Mouse (Mus musculus): ENCODE measurements at regions not wholly inside any gene's neighbourhood (a gene's known extent, or its start where the extent isn't known, plus 50 kb on each side); places are given as distances from the start of the nearest gene placed in this dataset.

DNA sequence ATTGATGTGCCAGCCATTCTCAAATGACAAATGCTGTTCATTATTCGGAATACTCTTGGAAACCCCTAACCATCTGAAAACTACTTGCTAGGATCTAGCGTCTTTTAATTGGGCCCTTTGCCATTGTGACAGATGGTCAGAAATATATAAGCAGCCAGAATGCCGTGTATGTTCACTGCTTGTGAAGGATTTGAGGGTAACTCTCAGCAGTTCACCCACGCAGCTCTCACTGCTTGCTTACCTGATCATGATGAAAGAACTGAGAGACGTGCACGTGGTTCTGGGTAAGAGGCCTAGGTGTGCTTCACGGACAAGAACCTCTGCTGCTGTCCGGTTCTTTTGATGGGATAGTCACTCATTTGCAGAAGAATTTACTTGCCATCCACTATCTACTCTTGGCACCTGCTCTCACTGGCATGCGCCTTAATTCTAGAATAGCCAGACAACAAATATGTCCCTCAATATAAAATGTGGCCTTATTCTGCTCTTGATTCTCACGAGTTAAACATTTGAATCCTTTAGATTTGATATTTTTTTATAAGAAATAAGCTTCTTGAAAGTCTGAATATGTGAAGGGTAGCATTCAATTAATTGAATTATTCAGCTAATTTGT is 328.1 kb downstream of the Ptprc start:
- 81% methylated on average over 10 of the region's 10 CpGs for WGBS
- H3K9me3 ChIP-seq, result no peaks in the 10 kb centered on the region
- no peak overlapping the region for H3K9ac ChIP-seq (replicated peaks)

DNA sequence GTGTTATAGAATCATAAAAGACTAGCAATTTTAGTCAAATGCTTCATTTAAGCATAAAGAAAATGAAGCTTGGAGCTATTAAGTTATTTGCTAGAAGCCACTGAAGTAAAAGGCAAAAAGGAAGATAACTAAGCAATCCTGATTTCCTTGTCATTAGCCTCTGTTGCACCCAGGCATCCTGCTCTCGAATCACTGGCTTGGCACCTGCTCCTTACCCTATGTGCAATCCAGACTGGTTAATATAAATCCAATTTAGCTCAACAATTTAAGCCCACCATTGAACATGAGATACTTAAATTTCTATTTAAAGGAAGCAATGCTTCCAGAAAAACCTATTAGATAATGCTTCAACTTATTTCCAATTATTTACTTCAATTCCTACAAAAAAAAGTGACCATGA is 328.7 kb downstream of the Ptprc start:
- Histone ChIP-seq H3K4me2 (replicated peaks) (no peak overlapping the region), H3K4me1 (replicated peaks) (no peaks in the 10 kb centered on the region), H3K9ac (replicated peaks) (no peak overlapping the region), H3K36me3 (no peaks in the 10 kb centered on the region), H3K9me3 (no peaks in the 10 kb centered on the region), H3K27me3 (no peaks in the 10 kb centered on the region), H3K27ac (no peak overlapping the region), H3K4me3 (replicated peaks) (no peak overlapping the region)
- ATAC-seq, result no peak
- 68% methylated on average over 1 of the region's 1 CpGs for WGBS

More for the DNA sequence above, 328.1 kb downstream of the Ptprc start:
- Histone ChIP-seq H3K4me3 (replicated peaks) (no peak overlapping the region), H3K27me3 (no peaks in the 10 kb centered on the region), H3K4me1 (replicated peaks) (no peaks in the 10 kb centered on the region), H3K36me3 (no peaks in the 10 kb centered on the region), H3K4me2 (replicated peaks) (no peak overlapping the region), H3K27ac (no peak overlapping the region)
- no peak for ATAC-seq

DNA sequence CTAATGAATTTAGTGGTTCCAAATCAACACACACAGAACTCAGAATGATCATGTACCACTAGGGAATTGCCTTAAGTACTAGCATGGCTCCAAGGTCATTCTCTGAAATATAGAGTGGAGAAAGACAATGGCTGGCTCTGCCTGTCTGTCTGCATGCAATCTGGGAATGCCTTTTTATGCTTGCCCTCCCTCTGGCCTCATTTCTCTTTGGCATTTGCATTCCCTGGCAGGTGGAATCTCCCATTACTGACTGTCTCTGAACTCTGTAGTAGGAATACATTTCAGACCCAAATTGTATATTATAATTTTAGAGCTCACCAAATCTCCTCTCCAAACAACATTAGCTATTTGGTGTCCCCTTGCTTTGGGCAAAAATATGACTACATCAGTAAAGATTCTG is 335.0 kb downstream of the Ptprc start:
- Histone ChIP-seq H3K4me1 (replicated peaks) (peaks cover 9% of the 10 kb centered on the region; the same call in 1 of the 2 replicates), H3K27me3 (no peaks in the 10 kb centered on the region), H3K36me3 (no peaks in the 10 kb centered on the region), H3K9me3 (no peaks in the 10 kb centered on the region), H3K4me3 (replicated peaks) (no peak overlapping the region), H3K27ac (no peak overlapping the region), H3K9ac (replicated peaks) (no peak overlapping the region), H3K4me2 (replicated peaks) (no peak overlapping the region)
- ATAC-seq, result no peak

DNA sequence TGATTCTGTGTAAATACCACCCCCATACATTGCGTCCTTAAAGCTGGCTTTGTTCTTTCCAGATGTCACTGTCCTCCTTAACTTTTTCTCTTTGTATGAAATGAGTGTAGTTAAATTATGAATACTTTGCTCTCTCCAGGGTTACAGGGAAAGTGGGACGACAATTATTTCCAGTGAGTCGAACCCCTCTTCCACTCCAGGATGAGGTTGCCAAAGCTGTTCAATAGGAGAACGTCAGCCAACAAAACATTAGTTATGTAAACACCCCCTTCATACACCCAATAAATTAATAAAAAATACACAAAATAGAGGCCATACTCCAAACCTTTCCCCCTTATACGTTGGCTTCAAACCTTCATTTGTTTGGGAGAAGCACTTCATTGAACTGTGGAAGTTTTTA is 335.8 kb downstream of the Ptprc start:
- H3K9me3 ChIP-seq, result no peaks in the 10 kb centered on the region
- H3K27me3 ChIP-seq, result no peaks in the 10 kb centered on the region
- H3K4me2 ChIP-seq (replicated peaks), result no peak overlapping the region
- 64% methylated on average over 5 of the region's 5 CpGs for WGBS
- no peaks in the 10 kb centered on the region for H3K36me3 ChIP-seq
- no peak for ATAC-seq
- H3K27ac ChIP-seq, result no peak overlapping the region
- H3K4me3 ChIP-seq (replicated peaks), result no peak overlapping the region
- H3K9ac ChIP-seq (replicated peaks), result no peak overlapping the region
- H3K4me1 ChIP-seq (replicated peaks), result peaks cover 9% of the 10 kb centered on the region; the same call in 1 of the 2 replicates

DNA sequence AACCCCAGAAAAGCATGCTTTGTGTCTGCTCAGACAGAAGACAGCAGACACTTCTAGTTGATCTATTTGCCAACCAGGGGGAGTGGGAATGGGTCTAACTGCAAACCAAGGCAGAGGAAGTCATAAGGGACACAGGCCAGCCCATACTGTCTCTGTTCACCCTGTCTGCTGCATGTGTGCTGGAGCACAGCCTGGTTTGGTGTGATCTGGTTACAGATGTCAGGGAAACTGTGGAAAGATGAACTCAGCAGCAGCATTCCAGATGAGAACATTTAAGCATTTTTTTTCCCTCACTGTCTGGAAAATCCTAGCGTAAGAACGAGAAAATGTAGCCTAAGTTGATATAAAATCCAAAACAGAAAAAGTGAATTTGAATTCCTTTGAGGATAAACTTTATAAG is 336.2 kb downstream of the Ptprc start:
- Histone ChIP-seq H3K36me3 (no peaks in the 10 kb centered on the region), H3K27ac (peak overlapping the region; percentile 27; the same call in 1 of the 2 replicates), H3K9me3 (no peaks in the 10 kb centered on the region), H3K4me2 (replicated peaks) (no peak overlapping the region), H3K4me3 (replicated peaks) (no peak overlapping the region), H3K9ac (replicated peaks) (no peak overlapping the region), H3K4me1 (replicated peaks) (peaks cover 9% of the 10 kb centered on the region; the same call in 1 of the 2 replicates), H3K27me3 (no peaks in the 10 kb centered on the region)
- 83% methylated on average over 2 of the region's 2 CpGs for WGBS
- no peak for ATAC-seq

DNA sequence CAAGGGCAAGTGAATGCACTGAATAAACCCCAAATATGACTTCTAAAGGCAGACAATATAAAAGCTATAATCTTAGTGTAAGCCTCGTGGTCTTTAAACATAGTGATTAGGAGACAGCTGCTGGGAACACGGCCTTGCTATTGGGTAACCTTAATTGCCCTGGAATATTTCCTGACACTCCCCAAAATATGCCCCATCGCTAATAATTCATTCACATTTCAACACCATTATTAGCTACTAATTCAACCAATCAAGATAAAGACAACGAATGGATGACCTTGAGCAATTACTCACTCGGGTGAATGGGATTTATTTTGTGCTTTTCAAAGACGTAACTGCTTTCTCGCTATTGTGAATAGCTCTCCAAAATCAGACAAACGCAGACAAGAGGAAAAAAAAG is 337.2 kb downstream of the Ptprc start:
- H3K4me3 ChIP-seq (replicated peaks), result no peak overlapping the region
- peaks cover 9% of the 10 kb centered on the region; the same call in 1 of the 2 replicates for H3K4me1 ChIP-seq (replicated peaks)
- no peaks in the 10 kb centered on the region for H3K27me3 ChIP-seq
- no peak overlapping the region for H3K27ac ChIP-seq
- no peak for ATAC-seq
- WGBS, result 36% methylated on average over 8 of the region's 8 CpGs
- no peaks in the 10 kb centered on the region for H3K36me3 ChIP-seq
- no peak overlapping the region for H3K4me2 ChIP-seq (replicated peaks)
- no peaks in the 10 kb centered on the region for H3K9me3 ChIP-seq
- H3K9ac ChIP-seq (replicated peaks), result no peak overlapping the region

DNA sequence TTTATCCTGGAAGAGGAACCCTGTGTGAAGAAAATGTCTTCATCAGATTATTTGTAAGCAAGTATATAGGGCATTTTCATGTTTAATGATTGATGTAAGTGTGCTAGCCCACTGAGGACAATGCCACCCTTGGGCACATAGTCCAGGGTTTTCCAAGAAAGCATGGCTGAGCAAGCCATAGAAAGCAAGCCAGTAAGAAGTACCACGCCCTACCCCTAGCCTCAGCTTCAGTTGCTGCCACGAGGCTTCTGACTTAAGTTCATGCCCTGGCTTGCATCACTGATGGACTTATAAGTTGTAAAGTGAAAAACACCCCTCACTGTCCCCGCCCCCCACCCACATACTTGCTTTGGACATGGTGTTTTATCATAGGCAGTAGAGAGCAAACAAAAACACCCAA is 342.0 kb downstream of the Ptprc start:
- no peak overlapping the region for H3K9ac ChIP-seq (replicated peaks)
- no peak overlapping the region for H3K4me3 ChIP-seq (replicated peaks)
- WGBS, result 78% methylated on average over 3 of the region's 3 CpGs
- peaks cover 5% of the 10 kb centered on the region; the same call in 1 of the 2 replicates for H3K4me1 ChIP-seq (replicated peaks)
- H3K4me2 ChIP-seq (replicated peaks), result no peak overlapping the region
- H3K27ac ChIP-seq, result no peak overlapping the region
- ATAC-seq, result no peak
- H3K27me3 ChIP-seq, result no peaks in the 10 kb centered on the region
- no peaks in the 10 kb centered on the region for H3K36me3 ChIP-seq
- H3K9me3 ChIP-seq, result no peaks in the 10 kb centered on the region

DNA sequence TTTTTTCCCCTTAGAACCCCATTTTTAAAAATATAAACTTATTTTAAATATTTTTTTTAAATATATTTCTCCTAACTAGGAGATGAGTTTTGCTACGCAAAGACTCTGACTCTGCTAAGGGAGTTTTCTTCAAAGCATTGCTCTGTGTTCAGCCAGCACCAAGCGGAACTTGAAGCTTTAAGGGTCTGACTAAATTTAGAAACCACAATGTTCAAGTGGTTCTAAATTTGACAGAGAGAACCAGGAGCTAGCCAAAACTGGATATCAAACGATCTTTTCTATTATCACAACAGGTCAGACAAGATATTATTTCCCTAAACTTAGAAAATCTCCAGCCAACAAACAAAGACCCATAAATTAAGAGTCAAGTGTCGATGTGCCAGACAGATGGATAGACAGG is 344.2 kb downstream of the Ptprc start:
- Histone ChIP-seq H3K27ac (no peak overlapping the region), H3K4me3 (replicated peaks) (no peak overlapping the region), H3K27me3 (no peaks in the 10 kb centered on the region), H3K4me2 (replicated peaks) (no peak overlapping the region), H3K9ac (replicated peaks) (no peak overlapping the region), H3K36me3 (no peaks in the 10 kb centered on the region), H3K9me3 (no peaks in the 10 kb centered on the region), H3K4me1 (replicated peaks) (no peaks in the 10 kb centered on the region)
- WGBS, result 83% methylated on average over 4 of the region's 4 CpGs
- no peak for ATAC-seq

DNA sequence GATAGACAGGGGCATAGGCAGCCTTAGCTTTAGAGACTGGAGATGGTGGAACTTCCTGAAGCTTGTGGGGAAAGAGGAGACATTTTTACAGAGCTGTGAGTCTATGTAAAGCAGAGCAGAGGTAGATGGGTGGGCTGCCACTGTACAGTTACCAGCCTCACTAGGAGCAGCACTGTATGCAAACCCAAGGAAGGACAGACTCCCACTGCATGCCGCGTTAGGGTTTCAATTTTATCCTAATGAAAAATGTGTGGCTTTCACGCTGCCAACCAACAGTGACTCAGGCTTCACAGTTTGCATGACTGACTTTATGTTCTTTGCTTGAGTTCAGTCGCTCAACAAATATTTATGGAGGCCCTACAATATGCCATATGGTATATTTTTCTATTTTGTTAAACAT is 348.1 kb downstream of the Ptprc start:
- Histone ChIP-seq H3K27ac (no peak overlapping the region), H3K4me1 (replicated peaks) (no peaks in the 10 kb centered on the region), H3K4me2 (replicated peaks) (no peak overlapping the region), H3K9me3 (no peaks in the 10 kb centered on the region), H3K9ac (replicated peaks) (no peak overlapping the region), H3K4me3 (replicated peaks) (no peak overlapping the region), H3K36me3 (no peaks in the 10 kb centered on the region), H3K27me3 (no peaks in the 10 kb centered on the region)
- no peak for ATAC-seq
- 89% methylated on average over 4 of the region's 4 CpGs for WGBS

DNA sequence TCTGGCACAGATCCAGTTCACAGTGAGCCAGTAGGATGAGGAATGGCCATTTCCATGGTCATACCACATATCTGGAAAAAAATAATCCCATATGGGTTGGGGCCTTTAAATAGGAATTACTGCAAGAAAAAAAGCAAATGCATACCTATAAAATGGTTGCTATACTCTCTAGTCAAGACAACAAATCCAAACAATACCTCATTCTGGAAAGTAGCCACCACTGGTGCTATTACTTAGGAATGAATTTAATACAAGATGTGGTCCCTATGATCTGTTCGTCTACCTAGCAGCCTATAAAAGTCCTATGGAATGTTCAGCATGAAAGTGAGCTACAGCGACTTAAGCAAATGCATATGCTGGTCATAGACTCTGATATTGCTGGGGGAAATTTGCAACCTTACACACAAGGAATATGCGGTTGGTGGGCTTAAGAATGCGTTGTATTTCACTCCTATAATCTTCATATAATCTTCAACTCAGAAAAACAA is 360.1 kb downstream of the Ptprc start:
- H3K27me3 ChIP-seq, result no peaks in the 10 kb centered on the region
- no peak overlapping the region for H3K27ac ChIP-seq
- H3K4me2 ChIP-seq (replicated peaks), result no peak overlapping the region
- H3K4me1 ChIP-seq (replicated peaks), result no peaks in the 10 kb centered on the region
- no peaks in the 10 kb centered on the region for H3K36me3 ChIP-seq
- no peak overlapping the region for H3K9ac ChIP-seq (replicated peaks)
- H3K4me3 ChIP-seq (replicated peaks), result no peak overlapping the region
- no peaks in the 10 kb centered on the region for H3K9me3 ChIP-seq
- no peak for ATAC-seq
- WGBS, result 95% methylated on average over 4 of the region's 4 CpGs

DNA sequence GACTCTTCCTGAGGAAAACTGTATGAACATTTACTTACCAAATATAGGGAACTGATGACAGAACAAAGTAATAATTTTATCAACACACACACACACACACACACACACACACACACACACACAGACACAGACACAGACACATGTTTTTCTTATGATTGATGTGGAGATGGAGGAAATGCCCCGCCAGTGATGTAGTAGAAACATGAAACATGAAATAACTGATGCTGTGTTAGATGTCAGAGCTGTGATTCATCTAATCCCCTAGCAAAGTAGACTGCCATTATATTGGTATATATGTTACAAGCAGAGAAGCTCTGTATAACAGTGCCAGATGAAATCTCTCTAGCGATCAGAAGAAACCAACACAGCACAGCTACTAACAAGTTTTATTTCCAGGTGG is 361.0 kb downstream of the Ptprc start:
- WGBS, result 97% methylated on average over 2 of the region's 2 CpGs
- no peaks in the 10 kb centered on the region for H3K27me3 ChIP-seq
- no peak overlapping the region for H3K4me3 ChIP-seq (replicated peaks)
- no peak overlapping the region for H3K9ac ChIP-seq (replicated peaks)
- H3K4me1 ChIP-seq (replicated peaks), result no peaks in the 10 kb centered on the region
- no peaks in the 10 kb centered on the region for H3K9me3 ChIP-seq
- no peak overlapping the region for H3K27ac ChIP-seq
- no peak overlapping the region for H3K4me2 ChIP-seq (replicated peaks)
- no peak for ATAC-seq
- H3K36me3 ChIP-seq, result no peaks in the 10 kb centered on the region

DNA sequence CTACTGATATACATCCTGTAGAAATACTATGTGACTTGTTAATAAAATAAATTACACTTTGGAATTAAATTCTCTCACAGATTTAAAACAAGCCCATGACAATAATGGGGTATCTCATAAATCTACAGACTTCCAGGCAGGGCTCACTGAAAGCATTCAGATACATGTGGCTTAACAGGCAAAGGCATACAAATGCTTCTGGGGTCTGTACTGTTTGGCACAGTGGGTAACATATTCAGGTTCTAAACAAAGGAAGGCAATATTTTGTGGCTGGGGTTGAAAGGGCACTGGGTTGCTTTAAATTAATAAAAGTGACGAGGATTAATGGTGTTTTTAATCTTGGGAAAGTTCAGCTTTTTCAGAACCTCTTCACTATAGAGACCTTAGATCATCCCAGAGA is 361.8 kb downstream of the Ptprc start:
- ATAC-seq, result no peak

DNA sequence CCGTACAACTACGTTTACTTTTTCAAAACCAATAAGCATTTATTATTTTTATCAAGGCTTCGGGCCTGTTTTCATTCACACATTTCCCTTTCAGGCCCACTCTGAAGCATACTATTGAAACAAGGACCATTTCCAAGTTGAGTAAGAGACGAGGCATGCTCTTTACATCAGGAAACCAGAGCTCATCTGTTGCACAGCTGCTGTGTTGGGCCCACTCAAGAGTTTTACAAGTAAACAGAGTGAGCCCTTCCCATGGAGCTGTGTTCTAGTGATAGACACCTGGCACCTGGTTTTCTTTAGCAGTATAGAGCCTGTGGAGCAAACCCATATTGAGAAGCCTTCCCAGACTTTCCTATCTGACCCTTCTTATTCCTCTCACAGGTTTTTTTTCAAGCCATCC is 363.5 kb downstream of the Ptprc start:
- no peak overlapping the region for H3K9ac ChIP-seq (replicated peaks)
- WGBS, result 93% methylated on average over 4 of the region's 4 CpGs
- no peaks in the 10 kb centered on the region for H3K27me3 ChIP-seq
- no peak overlapping the region for H3K27ac ChIP-seq
- ATAC-seq, result no peak
- H3K4me3 ChIP-seq (replicated peaks), result no peak overlapping the region
- no peaks in the 10 kb centered on the region for H3K4me1 ChIP-seq (replicated peaks)
- H3K9me3 ChIP-seq, result no peaks in the 10 kb centered on the region
- H3K36me3 ChIP-seq, result no peaks in the 10 kb centered on the region
- no peak overlapping the region for H3K4me2 ChIP-seq (replicated peaks)

More for the DNA sequence above, 361.8 kb downstream of the Ptprc start:
- no peak overlapping the region for H3K4me2 ChIP-seq (replicated peaks)
- no peaks in the 10 kb centered on the region for H3K36me3 ChIP-seq
- no peaks in the 10 kb centered on the region for H3K27me3 ChIP-seq
- no peak overlapping the region for H3K27ac ChIP-seq
- no peaks in the 10 kb centered on the region for H3K4me1 ChIP-seq (replicated peaks)
- H3K9me3 ChIP-seq, result no peaks in the 10 kb centered on the region
- H3K9ac ChIP-seq (replicated peaks), result no peak overlapping the region
- H3K4me3 ChIP-seq (replicated peaks), result no peak overlapping the region
- 67% methylated on average over 1 of the region's 1 CpGs for WGBS
